Mouse (Mus musculus) right cerebral cortex, adult 18-20 months (tissue): ENCODE results near the gene Ajm1.

Source experiments
- DNase-seq: peaks from one replicate; pipeline ENCODE4 v3.0.0; 2022; ENCODE audit warnings: mixed read lengths

The Ajm1 gene

DNA sequence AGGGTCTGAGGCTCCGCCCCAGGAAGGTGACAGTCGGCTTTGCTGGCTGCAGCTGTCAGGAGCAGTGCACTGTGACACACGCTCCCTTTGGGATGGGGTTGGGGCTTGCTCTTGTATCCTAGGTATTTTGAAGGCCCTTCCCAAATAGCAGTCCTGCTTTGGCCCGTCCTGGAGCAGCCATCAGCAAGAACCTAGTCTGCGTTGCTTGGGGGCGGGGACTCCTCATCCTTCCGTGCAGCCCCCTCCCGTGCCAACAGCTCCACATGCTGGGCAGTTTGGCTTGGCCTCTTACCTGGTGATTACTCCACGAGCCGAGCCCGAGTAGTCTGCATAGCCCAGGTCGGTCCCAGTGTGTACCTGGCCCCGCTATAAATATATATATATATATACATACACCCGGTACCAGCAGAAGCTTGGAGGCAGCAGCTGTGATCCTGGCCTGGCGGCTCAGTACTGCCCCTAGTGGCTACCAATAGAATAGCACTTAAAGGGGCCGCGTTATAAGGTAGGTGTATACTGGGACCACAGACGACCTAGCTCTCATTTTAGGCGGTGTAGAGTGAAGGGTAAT is at the start of gene Ajm1:
Gene Ajm1 (minus strand): TSS at position 464 of the 571 bp plus-strand sequence.
- peak; percentile 88 for DNase-seq

GRCm38 (mm10) chr2:25628738-25629137 is 47.2 kb upstream of the Ajm1 start:
- DNase-seq = no peak

- no peak for DNase-seq
Observed at GRCm38 (mm10) chr2:25627811-25628210, 46.3 kb upstream of the Ajm1 start, which contains the start of gene Fcna. TSS of gene Fcna (minus strand) at chr2:25628030.

- no peak for DNase-seq
Observed at GRCm38 (mm10) chr2:25625986-25626385, 44.4 kb upstream of the Ajm1 start.

- peak; percentile 90 for DNase-seq
Observed at GRCm38 (mm10) chr2:25621229-25622200, 40.0 kb upstream of the Ajm1 start, which contains the start of gene Tmem141. TSS of gene Tmem141 (minus strand) at chr2:25622005.

GRCm38 (mm10) chr2:25620852-25621228 is 39.3 kb upstream of the Ajm1 start:
- no peak for DNase-seq

DNA sequence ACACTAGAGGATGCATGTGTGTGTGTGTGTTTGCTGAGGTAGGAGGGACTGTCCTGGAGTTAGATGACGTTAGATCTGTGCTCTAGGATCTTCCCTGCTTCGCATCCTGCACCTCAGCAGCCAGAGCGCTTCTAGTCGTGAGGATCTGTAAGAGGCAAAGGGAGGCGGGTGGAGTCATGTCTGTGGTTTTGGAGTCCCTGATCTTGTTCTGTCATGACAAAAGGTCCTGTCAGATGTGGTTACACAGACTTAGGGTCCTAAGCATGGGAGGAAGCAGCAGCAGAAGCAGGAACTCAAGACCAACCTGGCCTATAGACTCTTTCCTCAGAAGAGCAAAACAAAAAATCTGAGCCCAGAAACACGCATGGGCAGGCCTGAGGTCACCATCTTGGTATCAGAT is 38.8 kb upstream of the Ajm1 start:
- DNase-seq = no peak

DNA sequence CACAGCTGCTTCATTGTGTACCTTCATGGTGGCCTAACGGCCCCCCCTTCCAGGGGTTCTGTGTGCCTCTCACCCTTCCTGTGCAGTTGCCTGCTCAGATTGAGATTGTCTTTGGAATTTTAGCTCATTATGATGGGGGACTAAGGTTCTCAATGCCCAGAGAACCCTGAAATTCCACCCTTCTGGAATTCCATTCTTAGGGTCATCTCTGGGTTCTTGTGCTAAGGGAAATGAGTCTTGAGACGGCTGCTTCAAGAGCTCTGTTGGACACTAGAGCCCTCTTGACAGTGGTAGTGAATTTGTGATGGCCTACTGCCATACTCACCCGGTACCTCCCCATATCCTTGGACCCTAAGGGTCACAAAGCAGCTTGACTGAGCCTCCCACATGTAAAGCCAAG is 36.0 kb upstream of the Ajm1 start, which contains the start of gene Ccdc183:
Gene Ccdc183 (minus strand): TSS at position 101 of the 400 bp plus-strand sequence.
- no peak for DNase-seq

- DNase-seq = no peak
Observed at GRCm38 (mm10) chr2:25616398-25616797, 34.8 kb upstream of the Ajm1 start.

- DNase-seq = no peak
Observed at GRCm38 (mm10) chr2:25608671-25609070, 27.1 kb upstream of the Ajm1 start.

GRCm38 (mm10) chr2:25607761-25608622 is 26.4 kb upstream of the Ajm1 start, which contains the start of gene Rabl6:
TSS of gene Rabl6 (minus strand) at chr2:25608521.
- DNase-seq = peak; percentile 93

DNA sequence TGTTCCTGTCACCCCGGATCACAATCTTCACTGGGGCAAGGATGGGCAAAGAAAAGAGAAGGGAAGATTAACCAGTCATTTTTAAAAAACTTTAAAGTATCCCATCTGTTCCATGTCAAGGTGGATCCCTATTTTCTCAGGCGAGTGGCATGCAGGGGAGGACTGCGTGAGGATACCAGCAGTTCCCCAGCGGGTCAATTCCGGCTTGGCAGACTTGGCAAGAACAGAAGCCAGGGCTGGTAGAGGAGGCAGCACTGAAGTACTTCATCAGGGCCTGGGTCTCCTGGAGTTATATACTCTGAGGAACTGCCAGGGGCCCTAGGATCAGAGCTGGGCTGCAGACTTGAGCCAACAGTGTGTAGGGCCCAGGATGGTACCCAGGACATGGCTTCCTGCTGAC is 21.0 kb upstream of the Ajm1 start:
- DNase-seq = no peak

GRCm38 (mm10) chr2:25600037-25600436 is 18.5 kb upstream of the Ajm1 start:
- no peak for DNase-seq

GRCm38 (mm10) chr2:25598749-25599148 is 17.2 kb upstream of the Ajm1 start:
- no peak for DNase-seq

GRCm38 (mm10) chr2:25596765-25597510 is 15.4 kb upstream of the Ajm1 start:
- DNase-seq = no peak

DNA sequence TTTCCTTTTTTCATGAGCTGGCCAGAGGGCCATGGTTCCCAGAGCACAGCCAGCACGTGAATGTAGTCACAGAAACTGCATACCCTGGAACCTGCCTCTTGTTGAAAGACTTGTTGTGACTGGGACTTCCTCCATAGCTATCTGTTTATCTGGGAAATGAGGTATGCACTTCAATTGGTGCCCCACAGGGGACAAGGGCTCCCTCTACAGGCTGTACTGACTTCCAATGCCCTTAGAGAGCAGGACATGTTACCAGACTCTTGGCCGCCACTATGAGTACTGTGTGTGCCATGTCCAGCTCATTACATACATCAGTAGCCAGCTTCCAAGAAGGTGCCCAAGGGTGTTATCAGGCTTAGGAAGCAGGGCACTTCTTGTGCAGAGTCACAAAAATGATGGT is 10.3 kb upstream of the Ajm1 start:
- DNase-seq = peak; percentile 46

- DNase-seq = no peak
Observed at GRCm38 (mm10) chr2:25588227-25588907, 6.8 kb upstream of the Ajm1 start.

DNA sequence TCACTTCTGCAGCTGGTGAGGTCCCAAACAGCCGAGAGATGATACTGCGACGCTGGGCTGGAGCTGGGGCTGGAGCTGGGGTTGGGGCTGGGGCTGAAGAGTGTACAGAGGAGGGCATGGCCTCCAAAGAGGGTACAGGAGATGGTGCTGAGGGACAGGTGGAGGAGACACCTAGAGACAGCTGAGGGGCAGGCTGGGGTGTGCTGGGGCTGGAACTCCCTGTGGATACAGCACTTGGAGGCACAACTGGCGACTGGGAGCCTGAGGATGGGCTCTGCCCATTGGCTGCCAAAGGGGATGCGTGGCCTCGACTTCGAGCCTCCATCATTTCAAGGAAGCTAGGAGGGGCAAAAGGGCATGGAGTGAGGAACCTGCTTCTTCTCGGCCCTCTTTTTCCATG is 5.7 kb upstream of the Ajm1 start:
- DNase-seq = no peak

DNA sequence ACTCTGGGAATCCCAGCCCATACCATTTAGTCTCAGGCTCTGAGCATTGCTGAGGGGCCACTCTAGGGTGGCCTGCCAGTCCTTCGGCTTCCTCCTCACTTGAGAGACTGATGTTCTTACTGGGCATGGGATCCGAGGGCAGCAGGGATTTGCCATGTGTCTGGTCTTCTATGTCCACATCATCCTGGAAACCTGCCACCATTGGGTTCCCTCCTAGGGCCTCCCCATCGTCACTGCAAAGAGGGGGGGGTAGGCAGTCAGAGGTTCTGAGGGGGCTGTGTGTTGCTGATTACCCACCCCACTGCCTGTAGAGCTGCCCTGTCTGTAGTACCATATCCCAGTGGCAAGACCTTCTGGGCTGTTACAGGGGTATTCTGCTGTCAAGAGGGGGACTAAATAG is 4.0 kb upstream of the Ajm1 start:
- DNase-seq = no peak

DNA sequence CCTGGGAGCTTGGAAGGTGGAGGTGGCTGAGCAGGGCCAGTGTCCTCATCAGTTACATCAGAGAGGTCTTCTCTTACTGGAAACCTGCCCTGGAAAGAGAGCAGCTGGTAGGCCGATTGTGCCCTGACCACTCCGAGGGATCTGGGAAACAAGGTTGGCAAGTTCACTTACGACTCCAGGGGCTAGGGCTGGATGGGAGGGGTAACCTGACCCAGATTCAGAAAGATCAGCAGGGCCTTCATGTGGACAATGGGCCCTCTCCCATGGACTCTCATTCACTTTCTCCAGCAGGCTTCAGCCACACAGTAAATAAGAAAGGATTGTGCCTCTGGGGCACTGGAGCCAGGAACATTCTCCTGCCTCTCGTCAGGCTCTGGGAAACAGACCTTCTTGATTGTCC is 3.3 kb upstream of the Ajm1 start:
- DNase-seq = no peak

- DNase-seq = no peak
Observed at GRCm38 (mm10) chr2:25584152-25584551, 2.6 kb upstream of the Ajm1 start.

GRCm38 (mm10) chr2:25583571-25583970 is 2.0 kb upstream of the Ajm1 start:
- DNase-seq = no peak
